Mouse (Mus musculus): ENCODE results near the gene Rgs6. TPM values are rescaled to one million over a fixed set of nuclear protein-coding genes. Genes with fewer than 3 reads are reported as not detected.
A peak's percentile ranks its signal among the peaks of the same experiment; 100 is the strongest.

Gene Rgs6
- polyA plus RNA-seq, 1 experiment = 8.0 TPM

DNA sequence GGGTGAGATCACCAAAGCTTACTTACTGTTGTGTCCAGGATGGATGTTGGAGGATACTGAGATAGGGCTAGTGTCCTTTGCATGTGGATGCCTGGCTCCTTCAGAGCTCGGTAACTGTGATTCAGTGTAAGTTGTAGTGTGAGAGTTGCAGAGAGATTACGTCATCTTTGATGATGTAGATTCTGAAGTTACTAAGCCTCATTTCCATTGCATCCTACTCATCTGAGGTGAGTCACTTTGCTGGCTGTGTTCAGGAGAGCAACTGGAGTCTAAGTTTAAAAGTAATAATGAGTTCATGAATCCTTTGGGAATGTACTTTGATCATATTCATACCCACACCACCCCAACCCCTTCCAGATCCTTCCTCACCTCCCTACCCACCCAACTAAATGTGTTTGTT lies 227.9 kb downstream of the Rgs6 start:
- DNase-seq (ENCODE audit: low read depth) = no peak

GRCm38 (mm10) chr12:82819328-82819727 lies 231.2 kb downstream of the Rgs6 start:
- DNase-seq (ENCODE audit: low read depth) = no peak
- TF ChIP-seq POLR2A (IDR thresholded peaks at IDR 0.05; ENCODE audit: borderline replicate concordance, extremely low read depth, insufficient read depth, insufficient read length, poor library complexity, severe bottlenecking) (no peak), CTCF (IDR thresholded peaks at IDR 0.05; ENCODE audit: borderline replicate concordance, extremely low read depth, insufficient read depth, insufficient read length) (no peak)

More for the DNA sequence above, 227.9 kb downstream of the Rgs6 start:
- TF ChIP-seq CTCF (IDR thresholded peaks at IDR 0.05; ENCODE audit: borderline replicate concordance, extremely low read depth, insufficient read depth, insufficient read length) (no peak), POLR2A (IDR thresholded peaks at IDR 0.05; ENCODE audit: borderline replicate concordance, extremely low read depth, insufficient read depth, insufficient read length, poor library complexity, severe bottlenecking) (no peak)

GRCm38 (mm10) chr12:82819991-82820390 lies 231.9 kb downstream of the Rgs6 start:
- DNase-seq (ENCODE audit: low read depth) = no peak
- TF ChIP-seq CTCF (IDR thresholded peaks at IDR 0.05; ENCODE audit: borderline replicate concordance, extremely low read depth, insufficient read depth, insufficient read length) (no peak), POLR2A (IDR thresholded peaks at IDR 0.05; ENCODE audit: borderline replicate concordance, extremely low read depth, insufficient read depth, insufficient read length, poor library complexity, severe bottlenecking) (no peak)

DNA sequence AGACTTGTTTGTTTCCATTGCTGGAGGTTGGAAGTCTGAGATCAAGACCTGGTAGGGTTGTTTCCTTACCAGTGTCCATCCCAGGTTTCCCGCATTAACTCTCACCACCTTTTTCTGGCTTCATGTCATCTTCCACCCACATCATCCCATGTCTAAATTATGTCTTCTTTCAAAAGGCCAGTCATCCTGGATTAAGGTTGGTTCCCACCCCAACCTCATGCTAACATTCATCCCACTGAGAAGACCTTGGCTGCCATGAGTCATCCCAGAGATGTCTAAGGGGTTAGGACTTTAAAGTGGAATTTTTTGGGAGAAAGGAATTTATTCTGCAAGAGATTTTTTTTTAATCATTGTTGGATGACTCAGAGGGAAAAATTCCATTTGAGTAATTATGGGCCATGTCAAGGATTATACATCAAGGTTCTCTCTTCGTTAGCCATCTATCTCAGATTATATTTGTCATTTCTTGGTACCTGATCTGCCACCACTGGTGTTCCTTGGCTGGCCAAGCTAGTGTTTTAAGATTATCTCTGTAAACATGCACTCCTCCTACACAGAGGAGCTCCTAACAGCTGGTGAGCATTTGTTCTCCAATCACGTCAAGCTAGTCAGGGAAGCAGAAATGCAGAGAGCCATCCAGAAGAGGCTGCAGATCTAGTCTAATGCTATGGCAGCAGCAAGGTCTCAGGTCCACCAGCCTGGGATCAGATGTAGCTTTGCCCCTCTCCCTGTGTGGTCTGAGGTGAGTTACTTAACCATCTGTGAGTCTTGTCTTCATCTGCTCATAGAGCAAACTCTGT lies 234.9 kb downstream of the Rgs6 start:
- DNase-seq (ENCODE audit: low read depth) = no peak
- TF ChIP-seq CTCF (IDR thresholded peaks at IDR 0.05; ENCODE audit: borderline replicate concordance, extremely low read depth, insufficient read depth, insufficient read length) (no peak), POLR2A (IDR thresholded peaks at IDR 0.05; ENCODE audit: borderline replicate concordance, extremely low read depth, insufficient read depth, insufficient read length, poor library complexity, severe bottlenecking) (no peak)

GRCm38 (mm10) chr12:82830333-82830732 lies 242.2 kb downstream of the Rgs6 start:
- DNase-seq (ENCODE audit: low read depth) = no peak
- TF ChIP-seq POLR2A (IDR thresholded peaks at IDR 0.05; ENCODE audit: borderline replicate concordance, extremely low read depth, insufficient read depth, insufficient read length, poor library complexity, severe bottlenecking) (no peak), CTCF (IDR thresholded peaks at IDR 0.05; ENCODE audit: borderline replicate concordance, extremely low read depth, insufficient read depth, insufficient read length) (no peak)

DNA sequence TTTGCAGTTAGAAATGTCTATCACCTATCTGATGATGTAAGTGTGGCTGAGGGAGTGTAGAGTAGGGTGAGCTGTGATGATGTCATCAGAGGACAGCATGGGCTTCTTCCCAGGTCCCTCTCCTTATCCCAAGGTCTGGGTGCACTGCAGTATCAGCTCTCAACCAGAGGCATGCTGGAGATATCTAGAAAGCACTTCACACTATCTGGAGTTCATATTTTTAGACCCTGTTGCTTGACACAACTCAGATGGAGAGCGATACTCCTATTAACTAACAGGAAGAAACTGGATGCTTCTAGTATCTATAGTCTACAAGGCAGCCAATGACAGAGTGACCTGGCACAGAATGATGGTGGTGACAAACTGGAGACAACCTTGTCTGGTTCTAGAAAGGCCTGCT lies 250.5 kb downstream of the Rgs6 start:
- DNase-seq (ENCODE audit: low read depth) = no peak
- no peak for TF ChIP-seq CTCF (IDR thresholded peaks at IDR 0.05; ENCODE audit: borderline replicate concordance, extremely low read depth, insufficient read depth, insufficient read length)
- no peak for TF ChIP-seq POLR2A (IDR thresholded peaks at IDR 0.05; ENCODE audit: borderline replicate concordance, extremely low read depth, insufficient read depth, insufficient read length, poor library complexity, severe bottlenecking)

GRCm38 (mm10) chr12:82841566-82841965 lies 253.5 kb downstream of the Rgs6 start:
- DNase-seq (ENCODE audit: low read depth) = peak; percentile 49
- TF ChIP-seq CTCF (IDR thresholded peaks at IDR 0.05; ENCODE audit: borderline replicate concordance, extremely low read depth, insufficient read depth, insufficient read length) (no peak), POLR2A (IDR thresholded peaks at IDR 0.05; ENCODE audit: borderline replicate concordance, extremely low read depth, insufficient read depth, insufficient read length, poor library complexity, severe bottlenecking) (no peak)

DNA sequence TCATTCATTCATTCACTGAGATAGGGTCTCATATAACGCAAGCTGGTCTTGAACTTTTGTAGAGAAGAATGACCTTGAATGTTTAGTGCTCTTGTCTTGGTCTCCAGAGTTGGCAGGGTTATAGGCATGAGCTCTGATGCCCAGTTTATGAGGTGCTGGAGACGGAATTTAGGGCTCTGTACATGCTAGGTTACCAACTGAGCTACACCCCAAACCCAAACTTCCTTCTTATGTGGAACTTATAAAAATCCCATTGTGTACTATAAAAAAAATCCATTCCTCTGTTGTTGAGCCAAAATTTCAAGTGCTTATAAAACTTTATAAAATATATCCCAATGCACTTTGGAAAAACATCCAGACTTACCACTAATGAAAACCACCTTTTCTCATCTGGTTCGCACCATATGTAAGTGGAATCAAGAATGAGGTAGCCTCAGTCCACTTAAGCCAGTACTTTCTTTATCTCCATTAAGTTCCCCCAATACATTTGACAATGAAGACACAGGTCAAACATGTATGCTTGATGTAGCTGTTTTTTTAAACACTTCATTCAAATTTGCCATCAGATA lies 260.3 kb downstream of the Rgs6 start:
- no peak for DNase-seq (ENCODE audit: low read depth)
- no peak for TF ChIP-seq POLR2A (IDR thresholded peaks at IDR 0.05; ENCODE audit: borderline replicate concordance, extremely low read depth, insufficient read depth, insufficient read length, poor library complexity, severe bottlenecking)
- no peak for TF ChIP-seq CTCF (IDR thresholded peaks at IDR 0.05; ENCODE audit: borderline replicate concordance, extremely low read depth, insufficient read depth, insufficient read length)

- TF ChIP-seq CTCF (IDR thresholded peaks at IDR 0.05; ENCODE audit: borderline replicate concordance, extremely low read depth, insufficient read depth, insufficient read length) = no peak
- DNase-seq (ENCODE audit: low read depth) = peak; percentile 69
These were observed 266.8 kb downstream of the Rgs6 start for GRCm38 (mm10) chr12:82854902-82855301.

- peak; percentile 47 for DNase-seq (ENCODE audit: low read depth)
- TF ChIP-seq POLR2A (IDR thresholded peaks at IDR 0.05; ENCODE audit: borderline replicate concordance, extremely low read depth, insufficient read depth, insufficient read length, poor library complexity, severe bottlenecking) = no peak
- TF ChIP-seq CTCF (IDR thresholded peaks at IDR 0.05; ENCODE audit: borderline replicate concordance, extremely low read depth, insufficient read depth, insufficient read length) = no peak
These were observed 267.4 kb downstream of the Rgs6 start for GRCm38 (mm10) chr12:82855333-82856107.

DNA sequence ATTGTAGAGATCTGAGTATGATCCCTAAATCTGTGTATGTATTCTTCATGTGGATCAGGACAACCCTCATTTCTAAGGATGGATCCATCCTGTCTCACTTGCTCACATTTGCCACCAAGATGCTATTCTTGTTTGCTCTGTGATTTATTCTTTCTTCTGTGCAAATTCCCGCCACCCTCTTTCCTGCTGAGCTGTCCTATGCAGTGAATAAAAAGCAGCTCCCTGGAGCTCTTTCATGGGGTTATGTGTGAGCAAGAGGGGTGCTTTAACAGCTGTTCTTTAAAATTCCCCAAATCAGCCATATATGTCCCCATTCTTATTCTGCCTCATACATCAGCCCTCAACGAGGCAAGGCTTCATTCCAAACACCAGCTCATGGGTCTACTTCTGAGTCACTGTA lies 277.6 kb downstream of the Rgs6 start:
- no peak for TF ChIP-seq POLR2A (IDR thresholded peaks at IDR 0.05; ENCODE audit: borderline replicate concordance, extremely low read depth, insufficient read depth, insufficient read length, poor library complexity, severe bottlenecking)
- no peak for TF ChIP-seq CTCF (IDR thresholded peaks at IDR 0.05; ENCODE audit: borderline replicate concordance, extremely low read depth, insufficient read depth, insufficient read length)
- DNase-seq (ENCODE audit: low read depth) = no peak

Measured in brain, embryonic 14.5 days (tissue).